Mouse (Mus musculus) megakaryocyte, adult 5-6 weeks (primary cell): ENCODE data around the gene Smyd3. TPM values are rescaled to one million over a fixed set of nuclear protein-coding genes. Genes with fewer than 3 reads are reported as not detected.
"Not testable (repeated sequence)": the region's sequence is repeated elsewhere in the genome, so short reads cannot be mapped to it uniquely, and the experiment has no call there.

Source experiments
- ATAC-seq: 2 replicates; pipeline ENCODE4 v1.8.0; 2016; ENCODE audit warnings: mild to moderate bottlenecking, inconsistent platforms; ENCODE audit not compliant: poor library complexity, severe bottlenecking
- total RNA-seq, 2 experiments: library from RNA; stranded (forward) in 1 of 2; stranded (reverse) in 1 of 2; fragments of 153-499, 151-499 nt in 1 of 2; fragments of 221-1000, 200-1000 nt in 1 of 2; gene quantifications; 2 replicates each; pipeline versions ENCODE4 v1.2.3 to v1.2.4; 2015 to 2017

Gene Smyd3
- total RNA-seq, 2 experiments from 2014 or later: 13.7 to 14.8 TPM

- ATAC-seq: no peak
Observed at GRCm38 (mm10) chr1:179309487-179309886, 208.4 kb downstream of the Smyd3 start.

DNA sequence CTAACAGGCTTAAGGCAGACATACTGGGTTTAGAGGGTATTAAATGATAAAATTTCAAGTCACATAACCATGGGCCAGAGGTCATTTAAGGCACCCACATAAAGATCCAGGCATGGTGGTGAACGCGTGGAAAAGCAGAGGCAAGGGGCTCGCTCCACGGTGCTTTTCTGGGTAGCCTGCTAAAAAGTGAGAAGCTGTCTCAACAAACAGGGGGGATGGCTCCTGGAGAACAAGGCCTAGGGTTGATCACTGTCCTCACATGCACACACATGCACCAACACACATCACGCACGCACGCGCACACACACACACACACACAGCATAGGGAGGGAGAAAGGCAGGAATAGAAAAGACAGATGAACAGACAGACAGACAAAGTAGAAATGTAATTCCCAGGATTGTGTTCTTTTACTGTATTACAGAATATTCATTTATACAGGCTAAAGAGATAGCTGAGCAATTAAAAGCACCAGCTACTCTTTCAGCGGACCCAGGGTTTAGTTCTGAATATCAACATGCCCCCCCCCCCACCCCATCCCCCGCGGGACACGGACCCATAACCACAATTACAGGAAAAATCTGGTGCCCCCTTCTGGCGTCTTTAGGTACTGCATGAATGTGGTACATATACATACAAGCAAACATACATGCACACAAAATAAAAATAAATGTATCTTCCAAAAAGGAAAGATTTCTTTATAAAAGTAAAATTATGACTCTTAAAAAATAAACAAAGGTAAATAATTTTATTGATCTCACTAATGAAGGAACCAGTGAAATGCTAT lies 215.2 kb downstream of the Smyd3 start:
- ATAC-seq: no peak

GRCm38 (mm10) chr1:179295626-179296025 lies 222.2 kb downstream of the Smyd3 start:
- ATAC-seq: no peak

DNA sequence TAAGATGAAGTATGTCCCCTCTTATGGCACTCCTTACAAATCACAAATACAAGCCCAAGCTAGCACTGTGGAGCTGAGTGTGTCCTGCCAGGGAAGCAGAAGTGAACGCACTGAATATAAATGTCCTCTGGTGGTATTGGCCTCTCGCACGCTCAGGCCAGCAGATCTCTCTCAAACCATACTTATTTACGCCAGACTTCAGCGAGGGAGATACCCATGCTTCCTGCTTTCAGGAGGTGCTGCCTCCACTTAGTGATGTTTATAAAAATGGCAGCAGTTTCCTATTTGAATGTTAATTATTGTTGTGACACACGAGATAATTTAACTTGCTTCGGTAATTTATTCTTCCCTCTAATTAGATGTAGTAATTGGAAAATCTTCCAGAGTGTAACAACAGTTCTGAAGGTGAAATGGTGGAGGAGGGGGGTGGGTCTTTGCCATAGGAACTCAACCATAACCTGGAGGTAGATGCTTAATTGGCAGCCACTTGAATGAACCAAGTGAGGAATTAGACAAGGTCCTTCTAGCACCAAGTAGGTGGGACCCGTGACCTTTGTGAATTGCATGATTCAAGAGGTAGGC lies 224.0 kb downstream of the Smyd3 start:
- ATAC-seq: no peak

- not testable (repeated sequence) for ATAC-seq
Observed at GRCm38 (mm10) chr1:179290181-179290580, 227.7 kb downstream of the Smyd3 start.

GRCm38 (mm10) chr1:179289744-179290143 lies 228.1 kb downstream of the Smyd3 start:
- ATAC-seq: no peak

DNA sequence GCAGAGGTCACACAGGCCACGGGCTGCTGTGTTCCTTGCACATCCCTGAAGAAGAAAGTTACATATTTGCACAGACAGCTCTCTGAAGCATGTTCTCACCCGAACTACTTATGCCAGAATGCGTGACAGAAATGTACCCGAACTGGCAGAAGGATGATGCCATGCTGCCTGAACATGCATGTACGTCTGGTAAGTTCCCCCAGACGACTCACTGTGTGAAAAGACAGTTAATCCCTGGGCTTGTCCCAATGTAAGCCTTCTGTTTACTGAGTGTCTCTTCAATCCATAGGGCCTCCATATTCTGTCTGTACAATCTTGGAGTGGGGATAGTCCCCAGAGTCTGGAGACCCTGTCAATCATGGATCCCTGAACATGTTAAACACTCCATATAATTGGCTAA lies 231.1 kb downstream of the Smyd3 start:
- ATAC-seq: no peak

DNA sequence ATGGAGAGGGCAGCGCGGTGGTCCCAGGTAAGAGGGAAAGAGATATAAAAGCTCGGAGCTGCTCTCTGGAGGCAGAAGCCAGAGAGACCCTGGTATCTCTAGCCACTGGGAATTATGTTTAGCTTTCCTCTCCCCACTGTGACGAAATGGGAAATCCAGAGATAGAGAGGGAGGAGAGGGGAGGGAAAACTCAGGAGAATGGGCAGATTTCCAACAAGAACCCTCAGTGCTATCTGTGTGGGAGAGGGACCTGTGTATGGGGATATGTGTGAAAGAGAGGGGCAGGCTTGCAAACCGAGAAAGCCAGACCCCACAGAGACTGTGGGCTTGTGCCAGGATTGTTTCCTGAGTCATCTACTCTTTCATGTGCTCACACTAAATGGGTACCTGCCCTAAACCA lies 235.0 kb downstream of the Smyd3 start:
- ATAC-seq: no peak

DNA sequence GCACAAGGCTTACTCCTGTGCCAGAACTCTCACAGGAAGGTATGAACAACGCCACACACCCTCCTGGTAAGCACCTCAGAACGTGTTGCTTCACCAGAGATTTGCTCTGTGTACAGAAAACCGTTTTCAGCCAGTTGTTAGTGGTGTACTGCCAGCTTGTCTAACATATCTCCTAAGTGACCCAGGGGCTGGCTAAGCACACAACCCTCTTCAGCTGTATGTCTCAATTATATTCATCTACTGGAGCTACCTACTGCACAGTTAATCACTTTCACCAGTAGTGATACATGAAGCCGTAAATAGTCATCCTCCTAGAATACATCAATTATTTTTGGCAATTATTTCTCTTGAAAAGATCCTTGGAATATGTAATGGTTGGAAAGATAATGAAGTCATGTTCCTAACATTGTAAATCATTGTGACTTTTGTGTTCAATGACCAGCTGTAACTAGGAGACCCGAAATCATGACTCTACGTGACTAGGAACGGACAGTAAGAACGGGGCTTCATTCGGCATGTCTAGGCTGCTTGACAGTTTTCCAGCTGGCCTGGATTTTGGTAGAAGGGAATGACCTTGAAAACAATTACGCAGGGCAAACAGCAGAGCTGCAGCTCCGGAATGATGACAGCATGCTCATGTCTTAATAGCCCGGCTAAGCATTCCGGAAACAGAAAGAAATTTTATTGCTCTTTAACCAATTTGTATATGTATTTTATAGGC lies 236.3 kb downstream of the Smyd3 start:
- no peak for ATAC-seq

DNA sequence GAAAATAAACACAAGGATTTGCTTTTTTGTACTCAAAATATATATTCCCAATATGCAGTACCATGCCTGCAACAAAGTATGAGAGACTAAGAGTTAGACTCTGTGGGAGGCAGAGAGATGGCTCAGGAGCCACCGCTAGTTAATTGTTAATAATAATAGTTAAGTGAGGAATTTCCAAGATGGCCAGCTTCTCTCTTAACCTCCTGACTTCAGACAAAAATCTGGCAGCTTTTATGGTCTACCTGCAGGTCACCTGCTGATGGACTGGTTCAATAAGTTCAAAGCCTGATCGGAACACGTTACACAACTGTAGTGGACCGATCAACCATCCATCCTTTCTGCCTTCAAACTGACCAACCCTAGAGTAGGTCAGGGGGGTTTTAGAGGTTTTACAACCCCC lies 238.7 kb downstream of the Smyd3 start:
- no peak for ATAC-seq

DNA sequence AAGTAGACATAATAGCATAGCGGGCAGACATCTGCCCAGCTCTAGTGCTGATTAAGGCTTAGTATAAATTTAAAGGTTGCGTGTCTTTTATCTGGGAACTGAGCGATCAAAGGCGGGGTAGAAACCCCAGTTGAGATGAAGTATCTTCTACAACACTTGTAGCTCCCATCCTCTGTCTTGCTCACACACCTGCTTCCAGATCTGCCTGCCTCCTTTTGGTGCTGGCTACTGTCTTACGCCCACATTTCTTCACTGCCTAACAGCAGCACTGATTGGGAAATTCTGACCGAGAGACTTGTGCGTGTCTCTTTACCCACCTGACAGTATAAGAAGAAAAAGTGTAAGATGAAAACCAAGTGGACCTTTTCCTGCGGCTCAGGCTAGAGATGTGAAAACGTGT lies 240.5 kb downstream of the Smyd3 start:
- ATAC-seq: no peak

DNA sequence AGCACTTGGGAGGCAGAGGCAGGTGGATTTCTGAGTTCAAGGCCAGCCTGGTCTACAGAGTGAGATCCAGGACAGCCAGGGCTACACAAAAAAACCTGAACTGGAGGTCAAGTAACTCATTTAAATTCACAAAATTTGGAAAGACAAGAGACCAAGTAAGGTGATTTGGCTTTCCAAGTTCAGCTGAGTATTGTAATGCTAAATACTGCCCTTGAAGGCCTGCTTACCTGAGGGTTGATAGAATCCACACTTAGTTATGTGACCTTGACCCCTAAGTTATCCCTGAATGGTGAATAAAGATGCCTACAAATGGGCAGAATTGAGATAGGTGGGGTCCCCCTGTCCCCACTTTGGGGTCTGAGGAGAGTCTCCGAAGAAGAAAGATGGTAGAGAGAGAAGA lies 241.0 kb downstream of the Smyd3 start:
- ATAC-seq: no peak

- no peak for ATAC-seq
Observed at GRCm38 (mm10) chr1:179272926-179273325, 244.9 kb downstream of the Smyd3 start.

DNA sequence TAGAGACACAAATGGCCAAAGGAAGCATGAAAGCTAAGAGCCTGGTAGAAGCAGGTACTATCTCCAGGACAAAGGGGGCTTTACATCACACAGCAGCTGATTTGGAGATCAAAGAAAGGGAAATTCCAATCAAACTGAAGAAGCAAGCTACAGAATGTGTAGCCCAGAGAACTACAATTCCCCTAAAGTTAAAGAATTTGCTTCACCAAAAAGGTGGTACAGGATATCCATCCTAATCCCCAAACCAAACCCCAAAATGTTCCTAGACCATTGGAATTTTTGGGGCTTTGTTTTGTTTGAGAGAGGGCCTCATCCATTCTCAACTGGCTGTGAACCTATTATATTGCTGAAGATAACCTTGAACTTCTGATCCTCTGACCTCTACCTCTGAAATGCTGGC lies 245.5 kb downstream of the Smyd3 start:
- ATAC-seq: no peak

GRCm38 (mm10) chr1:179266936-179267335 lies 250.9 kb downstream of the Smyd3 start:
- ATAC-seq: no peak

DNA sequence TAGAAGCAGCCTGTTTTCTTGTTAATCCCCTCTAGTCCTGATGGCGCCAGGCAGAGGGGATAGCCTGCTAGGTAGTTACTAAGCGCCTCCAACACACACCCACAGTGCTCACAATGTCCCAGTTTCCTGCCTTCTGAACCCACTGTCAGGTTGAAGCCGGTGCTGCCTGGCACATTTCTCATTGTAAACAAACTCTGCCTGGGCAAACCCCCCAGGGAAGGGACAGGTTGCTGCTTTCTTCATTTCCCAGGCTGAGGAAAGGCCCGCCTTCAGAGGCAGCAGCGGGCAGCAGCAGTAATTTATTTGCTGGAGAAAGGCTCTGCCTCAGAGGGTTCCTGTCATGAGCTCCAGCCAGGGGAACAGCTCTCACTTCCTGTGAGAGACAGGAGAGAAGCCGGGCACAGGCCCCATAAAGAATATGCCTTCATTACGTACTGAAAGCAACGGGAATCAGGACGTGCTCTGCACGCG lies 256.3 kb downstream of the Smyd3 start:
- no peak for ATAC-seq

- no peak for ATAC-seq
Observed at GRCm38 (mm10) chr1:179255826-179256512, 261.9 kb downstream of the Smyd3 start.

GRCm38 (mm10) chr1:179254531-179254930 lies 263.3 kb downstream of the Smyd3 start:
- ATAC-seq: no peak

DNA sequence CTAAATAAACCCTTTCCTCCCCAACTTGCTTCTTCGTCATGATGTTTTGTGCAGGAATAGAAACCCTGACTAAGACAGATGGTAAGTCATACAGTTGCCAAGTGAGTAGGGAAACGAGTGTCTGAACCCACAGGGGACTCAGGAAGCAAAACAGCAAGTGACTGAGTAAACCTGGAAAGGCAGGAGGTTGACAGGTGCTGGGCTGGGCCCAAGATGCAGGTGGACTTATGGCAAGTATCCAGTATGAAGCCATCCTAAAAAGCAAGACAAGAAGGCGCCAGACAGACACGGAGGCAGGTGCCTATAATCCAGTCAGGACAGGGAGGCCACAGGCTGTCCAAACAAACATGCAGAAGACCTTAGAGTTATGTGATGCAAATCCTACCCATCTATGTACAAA lies 265.2 kb downstream of the Smyd3 start:
- no peak for ATAC-seq

- ATAC-seq: no peak
Observed at GRCm38 (mm10) chr1:179250388-179250787, 267.5 kb downstream of the Smyd3 start.

GRCm38 (mm10) chr1:179243554-179243953 lies 274.3 kb downstream of the Smyd3 start:
- no peak for ATAC-seq
